Mouse (Mus musculus): Measurements from ENCODE around the gene Serpinb6e.

Serpinb6e gene

DNA sequence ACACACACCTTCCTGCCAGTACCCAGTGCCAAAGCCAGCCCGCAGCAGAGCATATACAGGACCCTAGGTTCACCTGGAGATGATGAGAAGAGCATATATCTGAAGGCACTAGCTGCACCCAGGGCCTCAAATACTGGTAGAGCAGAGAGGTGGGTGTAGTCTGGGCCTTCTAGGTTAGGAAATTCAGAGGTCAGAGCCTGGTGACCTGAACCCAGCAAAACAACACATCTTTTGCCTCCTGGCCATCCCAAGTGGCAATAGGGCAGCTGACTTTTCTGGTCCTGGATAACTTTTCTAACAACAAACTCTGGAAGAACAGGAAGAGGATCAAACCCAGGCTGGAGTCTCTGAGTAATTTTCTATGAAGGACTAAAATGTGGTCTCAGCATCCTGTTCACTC, at the start of gene Serpinb6e:
Gene Serpinb6e (minus strand): TSS at position 101 of the 400 bp plus-strand sequence.
- ATAC-seq (ENCODE audit: insufficient number of reproducible peaks, low FRiP score, low TSS enrichment) = no peak

DNA sequence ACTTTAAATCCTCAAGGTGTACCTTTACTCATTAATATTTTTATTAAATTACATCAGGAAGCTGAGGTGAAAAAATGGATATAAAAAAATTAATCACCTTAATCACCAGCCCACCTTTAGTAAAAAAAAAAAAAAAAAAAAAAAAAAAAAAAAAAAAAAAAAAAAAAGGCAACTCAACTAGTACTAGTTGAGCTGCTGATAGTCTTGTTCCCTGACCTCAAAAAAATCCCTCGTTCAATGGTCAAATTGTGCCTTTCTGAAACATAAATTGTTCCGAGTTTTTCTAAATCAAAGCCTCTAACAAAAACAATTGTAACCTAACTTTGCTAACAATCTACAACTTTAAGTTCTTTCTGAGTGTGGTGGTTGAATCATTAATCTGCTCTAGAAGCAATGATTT, 12.5 kb downstream of the Serpinb6e start:
- ATAC-seq (ENCODE audit: insufficient number of reproducible peaks, low FRiP score, low TSS enrichment) = no peak

DNA sequence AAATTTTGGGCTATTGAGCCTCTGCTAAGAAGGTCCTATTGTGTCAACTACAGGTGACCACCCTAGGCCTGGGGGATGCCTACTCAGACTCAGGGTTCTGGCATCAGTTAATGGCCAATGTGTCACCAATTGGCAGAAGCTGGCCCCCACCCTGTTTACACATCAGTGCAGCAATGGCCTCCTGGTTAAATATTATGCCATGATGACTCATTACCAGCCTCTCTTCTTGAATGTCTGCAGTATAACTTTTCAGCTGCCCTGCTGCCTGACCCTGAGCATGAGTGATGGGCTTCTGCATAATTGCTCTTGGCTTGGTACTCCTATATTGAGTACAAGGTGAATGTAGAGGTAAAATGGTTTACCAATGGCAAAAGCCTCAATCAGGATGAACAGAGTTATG, 19.8 kb downstream of the Serpinb6e start:
- ATAC-seq (ENCODE audit: insufficient number of reproducible peaks, low FRiP score, low TSS enrichment) = no peak

DNA sequence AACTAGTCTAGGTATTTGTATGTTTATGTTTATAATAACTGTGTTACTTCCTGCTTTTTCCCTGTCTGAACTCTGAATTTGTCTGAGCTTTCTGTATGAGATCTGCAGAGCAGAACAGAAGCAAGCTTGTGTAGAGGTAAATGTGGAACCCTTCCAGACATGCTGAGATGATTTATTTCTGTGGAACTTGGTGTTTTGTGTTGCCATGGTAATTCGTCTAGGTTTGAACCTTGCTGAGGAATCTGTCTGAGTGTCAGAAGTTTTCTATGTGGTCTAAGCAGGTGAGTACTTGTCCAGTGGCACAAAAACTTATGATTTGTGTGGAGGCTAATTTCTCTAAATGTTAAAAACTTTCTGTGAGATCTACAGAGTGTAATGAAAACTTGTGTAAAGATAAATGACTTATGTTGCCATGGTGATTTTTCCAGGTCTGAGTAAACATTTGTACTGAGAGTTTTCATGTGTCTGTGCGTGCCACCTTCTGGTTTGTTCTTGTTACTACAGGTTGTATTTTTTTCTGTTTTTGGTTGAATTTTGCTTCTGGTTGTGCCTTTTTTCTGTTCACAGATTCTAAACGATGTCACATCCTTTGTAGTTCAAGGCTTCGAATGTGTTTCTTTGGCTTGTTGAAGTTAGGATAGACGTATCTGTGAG, 21.6 kb downstream of the Serpinb6e start:
- ATAC-seq (ENCODE audit: insufficient number of reproducible peaks, low FRiP score, low TSS enrichment) = no peak

Data from cerebellum, adult (tissue).